Mouse (Mus musculus) heart, embryonic 16.5 days (tissue): Measurements from ENCODE around the gene Gm12394. TPM values are rescaled to one million over a fixed set of nuclear protein-coding genes. Genes with fewer than 3 reads are reported as not detected.
"Not testable (repeated sequence)": the region's sequence is repeated elsewhere in the genome, so short reads cannot be mapped to it uniquely, and the experiment has no call there.

Source experiments
- ATAC-seq: fragments of 200-750 bp; cut with Nextera tagmentation; replicated peaks from 2 replicates; pipeline ENCODE4 v1.8.0; 2017; ENCODE audit warnings: moderate number of reproducible peaks; ENCODE audit not compliant: insufficient read depth, low FRiP score; ENCODE audit errors: extremely low read depth
- H3K27ac ChIP-seq: fragments of 300-500 bp; sonication (generic); 2 replicates; pipeline ENCODE4 v1.5.1; 2014; ENCODE audit warnings: mild to moderate bottlenecking, low read length, control low read depth, moderate library complexity
- H3K27me3 ChIP-seq: fragments of 300-500 bp; sonication (generic); 2 replicates; pipeline ENCODE4 v1.6.1; 2014; ENCODE audit warnings: low read length, mixed read lengths; ENCODE audit not compliant: control insufficient read depth, insufficient read depth
- H3K36me3 ChIP-seq: fragments of 300-500 bp; sonication (generic); 2 replicates; pipeline ENCODE4 v1.6.1; 2014; ENCODE audit not compliant: control insufficient read depth, insufficient read depth
- H3K4me1 ChIP-seq: fragments of 300-500 bp; sonication (generic); 2 replicates; pipeline ENCODE4 v1.6.1; 2014; ENCODE audit warnings: low read length, mixed read lengths; ENCODE audit not compliant: control insufficient read depth, insufficient read depth
- H3K4me2 ChIP-seq: fragments of 300-500 bp; sonication (generic); 2 replicates; pipeline ENCODE4 v1.6.1; 2014; ENCODE audit warnings: low read depth, mild to moderate bottlenecking, control low read depth, low read length
- H3K4me3 ChIP-seq: fragments of 300-500 bp; sonication (generic); 2 replicates; pipeline ENCODE4 v1.5.1; 2014; ENCODE audit warnings: mild to moderate bottlenecking, control low read depth, low read length
- H3K9ac ChIP-seq: fragments of 300-500 bp; sonication (generic); 2 replicates; pipeline ENCODE4 v1.6.1; 2014; ENCODE audit warnings: low read length, control low read depth
- H3K9me3 ChIP-seq: fragments of 300-500 bp; sonication (generic); replicated peaks from 2 replicates; pipeline ENCODE4 v1.6.1; 2016; ENCODE audit warnings: low read length; ENCODE audit not compliant: control insufficient read depth
- WGBS: fragments of 180-500 bp; shearing (Covaris S2); extraction: QIAGEN DNeasy Blood & Tissue Kit; methylation state at CpG from one replicate; pipeline ENCODE4 v1.1.7; 2014; 5-methylcytosine and 5-hydroxymethylcytosine counted together
- polyA plus RNA-seq: library from polyadenylated mRNA; unstranded; fragments of >200 nt; fragmentation: Nextera tagmentation; extraction: Ambion mirVana; gene quantifications from 2 replicates; pipeline ENCODE4 v1.2.1, GENCODE M21; 2015

The Gm12394 gene
- 0.04 TPM in 1 of 2 replicates, not detected in the other for polyA plus RNA-seq

DNA sequence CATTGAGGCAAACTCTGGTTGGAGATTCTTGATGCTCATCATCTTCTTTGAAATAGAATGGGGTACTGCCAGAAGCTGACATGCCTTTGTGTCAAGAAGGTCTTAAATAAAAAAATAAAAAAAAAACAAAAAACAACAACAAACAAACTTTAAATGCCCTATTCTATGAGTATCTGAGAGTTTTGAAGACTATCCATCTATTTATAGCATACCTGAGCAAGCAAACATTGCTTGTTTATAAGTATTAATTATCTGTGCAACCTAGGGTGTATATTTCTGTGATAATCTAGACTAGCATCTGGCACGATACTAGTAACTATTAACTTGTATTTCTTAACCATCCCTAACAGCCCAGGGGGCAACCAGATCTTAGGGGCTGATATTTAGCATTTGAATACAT, at the start of gene Gm12394:
TSS of gene Gm12394 (minus strand) at position 101 of the 400 bp plus-strand sequence.
- H3K4me2 ChIP-seq, H3K27ac ChIP-seq, H3K36me3 ChIP-seq, H3K4me1 ChIP-seq, H3K4me3 ChIP-seq, H3K9ac ChIP-seq, ATAC-seq, H3K27me3 ChIP-seq, H3K9me3 ChIP-seq: not testable (repeated sequence)
- 58% methylated on average over 1 of the region's 1 CpGs for WGBS

GRCm38 (mm10) chr4:42904966-42905365, 48.4 kb upstream of the Gm12394 start:
- H3K4me2 ChIP-seq, result no peak overlapping the region
- no peak overlapping the region for H3K4me3 ChIP-seq
- H3K9me3 ChIP-seq, result no peaks in the 10 kb centered on the region
- no peaks in the 10 kb centered on the region for H3K4me1 ChIP-seq
- no peaks in the 10 kb centered on the region for H3K36me3 ChIP-seq
- H3K27me3 ChIP-seq, result no peaks in the 10 kb centered on the region
- H3K9ac ChIP-seq, result no peak overlapping the region
- 77% methylated on average over 6 of the region's 6 CpGs for WGBS
- ATAC-seq, result no peak
- H3K27ac ChIP-seq, result no peak overlapping the region

DNA sequence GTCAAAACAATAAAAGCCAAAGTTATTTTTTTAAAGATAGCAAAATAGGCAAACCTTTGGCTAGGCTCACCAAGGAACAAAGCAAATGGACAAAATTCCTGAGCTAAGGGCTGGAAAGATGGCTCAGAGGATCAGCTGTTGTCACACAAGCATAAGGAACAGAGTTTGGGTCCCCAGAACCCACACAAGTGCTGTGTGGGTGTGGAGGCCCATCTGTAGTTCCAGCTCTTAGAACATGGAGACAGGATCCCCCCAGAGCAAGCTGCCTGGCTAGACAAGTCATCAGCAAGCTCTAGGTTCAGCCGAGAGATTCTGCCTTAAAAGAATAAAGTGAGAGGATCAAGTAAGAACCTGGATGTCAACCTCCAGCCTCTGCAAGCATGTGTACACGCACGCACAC, 48.0 kb upstream of the Gm12394 start:
- Histone ChIP-seq H3K9me3 (no peaks in the 10 kb centered on the region), H3K9ac (no peak overlapping the region), H3K27me3 (no peaks in the 10 kb centered on the region), H3K27ac (no peak overlapping the region), H3K4me3 (no peak overlapping the region), H3K36me3 (no peaks in the 10 kb centered on the region), H3K4me2 (no peak overlapping the region), H3K4me1 (no peaks in the 10 kb centered on the region)
- no peak for ATAC-seq
- 81% methylated on average over 3 of the region's 3 CpGs for WGBS

GRCm38 (mm10) chr4:42903942-42904341, 47.4 kb upstream of the Gm12394 start:
- no peaks in the 10 kb centered on the region for H3K4me1 ChIP-seq
- H3K36me3 ChIP-seq, result no peaks in the 10 kb centered on the region
- 67% methylated on average over 1 of the region's 1 CpGs for WGBS
- no peaks in the 10 kb centered on the region for H3K9me3 ChIP-seq
- no peak overlapping the region for H3K4me2 ChIP-seq
- no peaks in the 10 kb centered on the region for H3K27me3 ChIP-seq
- no peak overlapping the region for H3K4me3 ChIP-seq
- no peak overlapping the region for H3K9ac ChIP-seq
- no peak for ATAC-seq
- H3K27ac ChIP-seq, result no peak overlapping the region

GRCm38 (mm10) chr4:42902730-42903129, 46.2 kb upstream of the Gm12394 start:
- 69% methylated on average over 5 of the region's 5 CpGs for WGBS
- Histone ChIP-seq H3K4me3 (no peak overlapping the region), H3K9ac (no peak overlapping the region), H3K27me3 (no peaks in the 10 kb centered on the region), H3K4me2 (no peak overlapping the region), H3K36me3 (no peaks in the 10 kb centered on the region), H3K4me1 (no peaks in the 10 kb centered on the region), H3K9me3 (no peaks in the 10 kb centered on the region), H3K27ac (no peak overlapping the region)
- no peak for ATAC-seq

DNA sequence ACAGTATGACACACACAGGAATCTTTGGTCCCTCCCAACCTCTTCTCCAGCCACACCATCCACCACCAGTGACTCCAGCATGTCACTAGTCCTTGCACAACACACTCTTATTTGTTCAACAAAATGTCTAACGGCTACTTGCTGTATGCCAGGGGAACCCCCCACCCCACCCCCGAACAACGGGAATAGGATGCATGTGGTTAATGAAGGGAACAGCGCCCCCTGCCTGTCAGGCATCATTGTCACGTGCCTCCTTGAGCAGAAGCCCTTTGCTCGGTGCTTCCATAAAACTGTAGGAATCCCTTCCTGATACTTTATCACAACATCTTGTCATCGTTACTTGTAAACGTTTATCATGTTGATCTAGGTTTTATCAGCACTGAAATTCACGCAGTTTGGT, 45.6 kb upstream of the Gm12394 start:
- Histone ChIP-seq H3K27ac (no peak overlapping the region), H3K36me3 (no peaks in the 10 kb centered on the region), H3K4me3 (no peak overlapping the region), H3K4me1 (no peaks in the 10 kb centered on the region), H3K9me3 (no peaks in the 10 kb centered on the region), H3K27me3 (no peaks in the 10 kb centered on the region), H3K4me2 (no peak overlapping the region), H3K9ac (no peak overlapping the region)
- 52% methylated on average over 9 of the region's 9 CpGs for WGBS
- ATAC-seq, result no peak

DNA sequence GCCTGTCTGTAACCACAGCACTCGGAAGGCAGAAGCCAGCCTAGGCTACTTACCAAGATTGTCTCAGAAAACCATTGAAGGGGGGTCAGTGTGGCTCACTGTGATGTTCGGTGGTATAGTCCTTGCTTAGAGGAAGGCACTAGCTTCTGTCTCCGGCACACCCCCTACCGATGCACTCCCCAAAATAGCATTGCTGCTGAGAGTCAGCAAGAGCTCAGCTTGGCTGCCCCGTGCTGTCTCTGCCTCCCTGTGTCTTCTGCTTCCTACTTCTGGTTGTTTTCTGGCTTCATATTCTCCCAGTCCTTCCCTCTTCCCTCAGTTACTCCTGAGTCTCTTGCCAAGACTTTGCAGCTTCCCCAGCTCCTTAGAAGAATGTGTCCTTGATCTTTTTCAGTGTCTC, 44.3 kb upstream of the Gm12394 start:
- Histone ChIP-seq H3K9ac (no peak overlapping the region), H3K9me3 (no peaks in the 10 kb centered on the region), H3K4me1 (no peaks in the 10 kb centered on the region), H3K4me2 (no peak overlapping the region), H3K36me3 (no peaks in the 10 kb centered on the region), H3K4me3 (no peak overlapping the region), H3K27ac (no peak overlapping the region), H3K27me3 (no peaks in the 10 kb centered on the region)
- WGBS, result 53% methylated on average over 5 of the region's 5 CpGs
- no peak for ATAC-seq

DNA sequence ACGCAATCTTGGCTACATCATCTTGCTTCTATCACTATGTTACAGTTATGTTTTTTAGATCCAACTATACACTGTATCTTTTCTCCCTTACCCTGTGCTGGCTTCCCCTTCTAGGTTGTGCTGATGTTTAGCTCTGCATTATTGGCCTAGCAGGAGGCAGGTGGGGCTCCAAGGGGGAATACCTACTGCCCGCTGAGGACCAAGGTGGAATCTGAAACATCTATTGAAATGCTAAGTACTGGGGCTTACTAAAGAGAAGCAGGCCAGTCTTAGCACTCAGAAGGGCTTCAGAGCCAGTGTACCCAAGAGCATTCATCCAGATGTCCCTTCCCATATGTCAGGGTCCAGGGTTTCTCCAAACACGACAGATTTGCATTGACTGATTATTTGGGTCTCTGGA, 42.3 kb upstream of the Gm12394 start:
- Histone ChIP-seq H3K27ac (no peak overlapping the region), H3K27me3 (no peaks in the 10 kb centered on the region), H3K9ac (no peak overlapping the region), H3K4me3 (no peak overlapping the region), H3K9me3 (no peaks in the 10 kb centered on the region), H3K4me1 (no peaks in the 10 kb centered on the region), H3K4me2 (no peak overlapping the region), H3K36me3 (no peaks in the 10 kb centered on the region)
- no peak for ATAC-seq
- WGBS, result 37% methylated on average over 3 of the region's 3 CpGs

- no peak overlapping the region for H3K27ac ChIP-seq
- H3K4me3 ChIP-seq, result no peak overlapping the region
- H3K4me2 ChIP-seq, result no peak overlapping the region
- H3K9ac ChIP-seq, result no peak overlapping the region
- no peaks in the 10 kb centered on the region for H3K27me3 ChIP-seq
- WGBS, result 77% methylated on average over 7 of the region's 7 CpGs
- ATAC-seq, result no peak
- H3K9me3 ChIP-seq, result no peaks in the 10 kb centered on the region
- H3K4me1 ChIP-seq, result no peaks in the 10 kb centered on the region
- H3K36me3 ChIP-seq, result no peaks in the 10 kb centered on the region
Measured at GRCm38 (mm10) chr4:42895118-42895517, 38.5 kb upstream of the Gm12394 start.

- 71% methylated on average over 7 of the region's 7 CpGs for WGBS
Measured at GRCm38 (mm10) chr4:42891176-42891575, 34.6 kb upstream of the Gm12394 start.

More at GRCm38 (mm10) chr4:42891176-42891575, 34.6 kb upstream of the Gm12394 start:
- H3K4me3 ChIP-seq, result no peak overlapping the region
- no peaks in the 10 kb centered on the region for H3K4me1 ChIP-seq
- H3K9ac ChIP-seq, result no peak overlapping the region
- no peak for ATAC-seq
- H3K36me3 ChIP-seq, result no peaks in the 10 kb centered on the region
- H3K27me3 ChIP-seq, result no peaks in the 10 kb centered on the region
- H3K4me2 ChIP-seq, result no peak overlapping the region
- no peaks in the 10 kb centered on the region for H3K9me3 ChIP-seq
- no peak overlapping the region for H3K27ac ChIP-seq
